Mouse (Mus musculus): ENCODE results near the gene Sik2.

DNA sequence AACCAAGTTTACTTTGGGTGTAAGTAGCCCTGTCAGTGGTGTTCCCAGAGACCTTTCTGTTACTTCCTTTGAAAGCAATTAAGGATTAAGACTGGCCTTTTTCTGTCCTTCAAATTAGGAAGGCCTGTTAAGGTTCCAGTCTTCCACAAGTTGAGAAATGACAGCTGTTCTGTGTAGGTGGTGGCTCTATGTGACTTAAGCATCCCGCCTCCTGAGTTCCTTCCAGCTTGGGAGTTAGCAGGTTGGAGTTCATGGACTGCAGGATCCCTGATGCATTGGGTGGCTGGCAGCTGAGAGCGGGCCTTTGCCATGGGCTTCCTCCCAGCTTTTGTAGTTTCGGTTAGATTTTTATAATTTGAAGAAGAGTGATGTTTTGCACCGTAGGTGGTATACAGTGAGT lies 133.4 kb downstream of the Sik2 start:
- no peak for TF ChIP-seq CTCF (IDR thresholded peaks at IDR 0.05; ENCODE audit: extremely low read depth, insufficient read depth, insufficient read length, insufficient replicate concordance)
- TF ChIP-seq POLR2A (IDR thresholded peaks at IDR 0.05; ENCODE audit: low read depth, low read length): no peak

Data from spleen, adult 2 months (tissue).